Mouse (Mus musculus) lung, postnatal 10 days (tissue): ENCODE measurements around the gene Gm49361.
A peak's percentile ranks its signal among the peaks of the same experiment; 100 is the strongest.
"Not testable (repeated sequence)": the region's sequence is repeated elsewhere in the genome, so short reads cannot be mapped to it uniquely, and the experiment has no call there.

Experiments
- DNase-seq: peaks from one replicate; pipeline ENCODE4 v3.0.0; 2021

The Gm49361 gene

GRCm38 (mm10) chr14:57746001-57746771, at the start of gene Gm49361:
Gene Gm49361 (minus strand): TSS chr14:57746103.
- peak; percentile 97 for DNase-seq

GRCm38 (mm10) chr14:57791171-57791570, 45.3 kb upstream of the Gm49361 start:
- no peak for DNase-seq

- DNase-seq = no peak
Measured at GRCm38 (mm10) chr14:57789759-57790158, 43.9 kb upstream of the Gm49361 start.

- no peak for DNase-seq
Measured at GRCm38 (mm10) chr14:57789311-57789710, 43.4 kb upstream of the Gm49361 start.

GRCm38 (mm10) chr14:57787406-57787805, 41.5 kb upstream of the Gm49361 start:
- DNase-seq = peak; percentile 21

- no peak for DNase-seq
Measured at GRCm38 (mm10) chr14:57772157-57772815, 26.4 kb upstream of the Gm49361 start.

GRCm38 (mm10) chr14:57769102-57769501, 23.2 kb upstream of the Gm49361 start:
- DNase-seq = peak; percentile 24

- DNase-seq = peak; percentile 59
Measured at GRCm38 (mm10) chr14:57760447-57761412, 14.8 kb upstream of the Gm49361 start.

GRCm38 (mm10) chr14:57758237-57758636, 12.3 kb upstream of the Gm49361 start, which contains the start of gene Lats2:
Gene Lats2 (minus strand): TSS chr14:57758388.
- peak; percentile 45 for DNase-seq

- no peak for DNase-seq
Measured at GRCm38 (mm10) chr14:57756094-57756493, 10.2 kb upstream of the Gm49361 start.

- no peak for DNase-seq
Measured at GRCm38 (mm10) chr14:57755661-57756060, 9.8 kb upstream of the Gm49361 start.

GRCm38 (mm10) chr14:57753351-57753992, 7.6 kb upstream of the Gm49361 start:
- peak; percentile 36 for DNase-seq

GRCm38 (mm10) chr14:57751006-57751405, 5.1 kb upstream of the Gm49361 start:
- DNase-seq = not testable (repeated sequence)

GRCm38 (mm10) chr14:57749501-57749900, 3.6 kb upstream of the Gm49361 start:
- DNase-seq = no peak

- DNase-seq = peak; percentile 58
Measured at GRCm38 (mm10) chr14:57745291-57745969, 473 bp downstream of the Gm49361 start.

GRCm38 (mm10) chr14:57744547-57744946, 1.4 kb downstream of the Gm49361 start:
- DNase-seq = peak; percentile 61

- DNase-seq = no peak
Measured at GRCm38 (mm10) chr14:57740651-57741050, 5.3 kb downstream of the Gm49361 start.

- peak; percentile 11 for DNase-seq
Measured at GRCm38 (mm10) chr14:57737089-57737488, 8.8 kb downstream of the Gm49361 start.

GRCm38 (mm10) chr14:57736141-57736540, 9.8 kb downstream of the Gm49361 start:
- DNase-seq = no peak

- no peak for DNase-seq
Measured at GRCm38 (mm10) chr14:57732668-57733293, 13.1 kb downstream of the Gm49361 start.

GRCm38 (mm10) chr14:57730527-57730926, 15.4 kb downstream of the Gm49361 start:
- DNase-seq = peak; percentile 88
